Mouse (Mus musculus) CH12.LX (cell line): ENCODE measurements around the gene Fam118a. TPM values are rescaled to one million over a fixed set of nuclear protein-coding genes. Genes with fewer than 3 reads are reported as not detected.

Experiments used
- DNase-seq: peaks from one replicate; pipeline ENCODE4 v3.0.0-alpha.2; 2013; ENCODE audit errors: extremely low read depth
- H3K27ac ChIP-seq: 2 replicates; pipeline ENCODE4 v1.5.1; 2012; ENCODE audit warnings: low read depth, mild to moderate bottlenecking, control low read depth, moderate library complexity; ENCODE audit not compliant: insufficient read depth
- H3K27me3 ChIP-seq: replicated peaks from 2 replicates; pipeline ENCODE3; 2012; ENCODE audit warnings: inconsistent platforms
- H3K36me3 ChIP-seq, 2 experiments: replicated peaks in 1 of 2; 2 replicates each; pipeline versions ENCODE3 to v1.6.1; 2012; ENCODE audit warnings: inconsistent platforms in 1 of 2, low read length in 1 of 2, mild to moderate bottlenecking in 1 of 2, mixed read lengths in 1 of 2, moderate library complexity in 1 of 2; ENCODE audit not compliant: control insufficient read depth in 1 of 2, insufficient read depth in 1 of 2
- H3K4me1 ChIP-seq, 2 experiments: 2 replicates each; pipeline ENCODE4 v1.6.1; 2012; ENCODE audit warnings: inconsistent platforms in 1 of 2, moderate library complexity in 1 of 2; ENCODE audit not compliant: insufficient read depth in 2 of 2, control insufficient read depth in 1 of 2
- H3K4me2 ChIP-seq: 2 replicates; pipeline ENCODE4 v1.6.1; 2012; ENCODE audit warnings: low read depth, mild to moderate bottlenecking, control low read depth; ENCODE audit not compliant: poor library complexity, insufficient read depth, severe bottlenecking
- H3K4me3 ChIP-seq, 3 experiments: fragments of 150-350 bp in 1 of 3; sonication (generic) in 1 of 3; replicated peaks in 1 of 3; 2 replicates each; pipeline versions ENCODE3 to v1.5.1; 2011 to 2012; ENCODE audit warnings: low read depth in 2 of 3, low read length in 2 of 3, mild to moderate bottlenecking in 2 of 3, moderate library complexity in 2 of 3, control low read depth in 1 of 3, improper control_type of control experiment in 1 of 3, inconsistent platforms in 1 of 3, mixed read lengths in 1 of 3; ENCODE audit not compliant: poor library complexity in 1 of 3
- H3K79me2 ChIP-seq: replicated peaks from 2 replicates; pipeline ENCODE4 v1.6.1; 2012; ENCODE audit warnings: mild to moderate bottlenecking, moderate library complexity; ENCODE audit not compliant: control insufficient read depth, poor library complexity, insufficient read depth, severe bottlenecking; ENCODE audit errors: extremely low read depth
- H3K9ac ChIP-seq: 2 replicates; pipeline ENCODE4 v1.6.1; 2012; ENCODE audit warnings: low read depth, mild to moderate bottlenecking, control low read depth, moderate library complexity; ENCODE audit not compliant: insufficient read depth
- H3K9me3 ChIP-seq: replicated peaks from 2 replicates; pipeline ENCODE3; 2012; ENCODE audit warnings: low read length, inconsistent platforms, mixed read lengths
- BHLHE40 ChIP-seq: IDR thresholded peaks from 2 replicates; pipeline ENCODE4 v1.6.1; 2011; ENCODE audit warnings: mild to moderate bottlenecking, low read depth, low read length, improper control_type of control experiment
- CHD1 ChIP-seq: IDR thresholded peaks from 2 replicates; pipeline ENCODE4 v1.6.1; 2012; ENCODE audit warnings: low read depth, low read length, improper control_type of control experiment, inconsistent platforms
- CHD2 ChIP-seq: IDR thresholded peaks from 2 replicates; pipeline ENCODE4 v1.6.1; 2011; ENCODE audit warnings: low read length, improper control_type of control experiment
- CTCF ChIP-seq, 2 experiments: IDR thresholded peaks in 1 of 2; conservative IDR thresholded peaks in 1 of 2; 2 replicates each; pipeline ENCODE4 v1.5.1; 2011 to 2012; ENCODE audit warnings: low read depth in 2 of 2, low read length in 2 of 2, improper control_type of control experiment in 1 of 2, inconsistent platforms in 1 of 2, mild to moderate bottlenecking in 1 of 2, moderate library complexity in 1 of 2
- E2F4 ChIP-seq: IDR thresholded peaks from 2 replicates; pipeline ENCODE4 v1.6.1; 2011; ENCODE audit warnings: low read depth, low read length, improper control_type of control experiment; ENCODE audit not compliant: insufficient replicate concordance
- ELF1 ChIP-seq: IDR thresholded peaks from 2 replicates; pipeline ENCODE4 v1.6.1; 2014; ENCODE audit warnings: low read depth, mild to moderate bottlenecking, inconsistent platforms, low read length, improper control_type of control experiment
- EP300 ChIP-seq: IDR thresholded peaks from 2 replicates; pipeline ENCODE4 v1.6.1; 2011; ENCODE audit warnings: low read length, improper control_type of control experiment
- ETS1 ChIP-seq: conservative IDR thresholded peaks from 2 replicates; pipeline ENCODE4 v1.6.1; 2012; ENCODE audit warnings: low read depth, mild to moderate bottlenecking, inconsistent platforms, low read length, improper control_type of control experiment, moderate library complexity
- GABPA ChIP-seq: IDR thresholded peaks from 2 replicates; pipeline ENCODE4 v1.6.1; 2012; ENCODE audit warnings: low read depth, low read length, improper control_type of control experiment, inconsistent platforms; ENCODE audit not compliant: insufficient replicate concordance
- HCFC1 ChIP-seq: IDR thresholded peaks from 2 replicates; pipeline ENCODE4 v1.6.1; 2012; ENCODE audit warnings: low read depth, mild to moderate bottlenecking, inconsistent platforms, low read length, improper control_type of control experiment
- JUN ChIP-seq: IDR thresholded peaks from 2 replicates; pipeline ENCODE4 v1.6.1; 2011; ENCODE audit warnings: low read depth, mild to moderate bottlenecking, low read length, improper control_type of control experiment, moderate library complexity; ENCODE audit not compliant: insufficient read depth
- JUND ChIP-seq: conservative IDR thresholded peaks from 2 replicates; pipeline ENCODE4 v1.6.1; 2011; ENCODE audit warnings: low read depth, low read length, improper control_type of control experiment
- KAT2A ChIP-seq: IDR thresholded peaks from 2 replicates; pipeline ENCODE4 v1.6.1; 2012; ENCODE audit warnings: low read length, improper control_type of control experiment, inconsistent platforms; ENCODE audit not compliant: insufficient replicate concordance
- MAX ChIP-seq: IDR thresholded peaks from 2 replicates; pipeline ENCODE4 v1.6.1; 2011; ENCODE audit warnings: low read length, improper control_type of control experiment
- MAZ ChIP-seq: IDR thresholded peaks from 2 replicates; pipeline ENCODE4 v1.6.1; 2012; ENCODE audit warnings: low read depth, mild to moderate bottlenecking, inconsistent platforms, low read length, improper control_type of control experiment, moderate library complexity
- MEF2A ChIP-seq: IDR thresholded peaks from 2 replicates; pipeline ENCODE4 v1.6.1; 2014; ENCODE audit warnings: low read depth, mild to moderate bottlenecking, inconsistent platforms, low read length, improper control_type of control experiment, borderline replicate concordance
- MXI1 ChIP-seq: IDR thresholded peaks from 2 replicates; pipeline ENCODE4 v1.6.1; 2011; ENCODE audit warnings: mild to moderate bottlenecking, low read depth, low read length, improper control_type of control experiment
- MYC ChIP-seq: IDR thresholded peaks from 2 replicates; pipeline ENCODE4 v1.6.1; 2011; ENCODE audit warnings: low read depth, mild to moderate bottlenecking, improper control_type of control experiment, low read length
- NRF1 ChIP-seq: IDR thresholded peaks from 2 replicates; pipeline ENCODE4 v1.6.1; 2014; ENCODE audit warnings: low read depth, mild to moderate bottlenecking, inconsistent platforms, low read length, improper control_type of control experiment, moderate library complexity
- PAX5 ChIP-seq: IDR thresholded peaks from 2 replicates; pipeline ENCODE4 v1.6.1; 2012; ENCODE audit warnings: low read length, inconsistent platforms, mixed read lengths
- POLR2AphosphoS2 ChIP-seq: IDR thresholded peaks from 2 replicates; pipeline ENCODE4 v1.6.1; 2011; ENCODE audit warnings: low read depth, low read length, improper control_type of control experiment
- SIN3A ChIP-seq: IDR thresholded peaks from 2 replicates; pipeline ENCODE4 v1.6.1; 2012; ENCODE audit warnings: low read length, improper control_type of control experiment, inconsistent platforms
- TBP ChIP-seq: conservative IDR thresholded peaks from 2 replicates; pipeline ENCODE4 v1.6.1; 2011; ENCODE audit warnings: low read depth, low read length, improper control_type of control experiment
- UBTF ChIP-seq: IDR thresholded peaks from 2 replicates; pipeline ENCODE4 v1.6.1; 2012; ENCODE audit warnings: low read depth, mild to moderate bottlenecking, inconsistent platforms, low read length, improper control_type of control experiment, moderate library complexity
- USF2 ChIP-seq: conservative IDR thresholded peaks from 2 replicates; pipeline ENCODE4 v1.6.1; 2011; ENCODE audit warnings: low read depth, low read length, improper control_type of control experiment
- ZKSCAN1 ChIP-seq: IDR thresholded peaks from 2 replicates; pipeline ENCODE4 v1.6.1; 2012; ENCODE audit warnings: low read depth, inconsistent platforms, low read length, improper control_type of control experiment, borderline replicate concordance
- ZMIZ1 ChIP-seq: IDR thresholded peaks from 2 replicates; pipeline ENCODE4 v1.6.1; 2012; ENCODE audit warnings: low read depth, mild to moderate bottlenecking, inconsistent platforms, low read length, improper control_type of control experiment
- dilution Hi-C: fragments of 300-500 bp; cut with MboI; formaldehyde crosslinking; loops from 2 replicates; pipeline ENCODE4 v1.14.3; 2020; ENCODE audit warnings: low sequenced_read_pairs; ENCODE audit not compliant: extremely low pct_unique_long_range_greater_than_20kb, extremely low pct_ligation_motif_present
- in situ Hi-C: fragments of 300-500 bp; cut with MboI; formaldehyde crosslinking; loops from 3 replicates; pipeline ENCODE4 v1.14.3; 2019; ENCODE audit warnings: low sequenced_read_pairs, low pct_ligation_motif_present, low pct_unique_long_range_greater_than_20kb, mixed read lengths
- polyA plus RNA-seq: library from polyadenylated mRNA; unstranded; fragments of >175 nt; gene quantifications from 2 replicates; pipeline ENCODE4 v1.2.1, GENCODE M21; 2012; ENCODE audit warnings: low read depth; ENCODE audit not compliant: insufficient read length
- total RNA-seq, 2 experiments: library from RNA; depleted of rRNA; stranded (reverse); fragments of 300-350 nt in 1 of 2; fragments of >200 nt in 1 of 2; gene quantifications; 2 replicates each; pipeline ENCODE4 v1.2.3; 2012 to 2014

The Fam118a gene
- total and polyA plus RNA-seq, 3 experiments = 13.1 to 18.2 (median 15.0) TPM

DNA sequence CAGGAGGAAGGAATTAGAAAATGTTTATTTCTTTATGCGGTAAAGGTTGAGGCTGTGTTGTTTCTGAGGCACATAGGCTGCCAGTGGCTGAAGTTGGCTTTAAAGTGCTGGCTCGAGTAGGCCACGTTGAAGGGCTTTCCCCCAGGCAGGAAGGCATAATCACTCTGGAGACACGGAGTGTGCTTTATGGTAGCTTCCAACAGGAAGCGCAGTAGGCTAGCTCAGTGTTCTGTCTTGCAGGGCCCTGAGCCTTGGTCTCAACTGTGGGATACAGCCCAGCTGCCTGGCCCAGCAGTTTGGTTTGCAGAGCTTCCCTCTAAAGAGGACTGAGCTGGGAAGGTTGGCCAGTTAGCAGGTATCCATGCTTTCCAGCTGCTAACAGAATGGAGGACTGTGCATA, 14.4 kb downstream of the Fam118a start:
- dilution Hi-C loops (no loop called here), in situ Hi-C loops (no loop called here)
- Histone ChIP-seq H3K4me1 (peaks cover 7 to 45% of the 10 kb centered on the region in 2 experiments), H3K9me3 (no peaks in the 10 kb centered on the region), H3K4me2 (no peak overlapping the region), H3K9ac (no peak overlapping the region), H3K36me3 (peaks cover 10 to 64% of the 10 kb centered on the region in 2 experiments), H3K4me3 (no peak overlapping the region), H3K79me2 (no peaks in the 10 kb centered on the region), H3K27me3 (no peaks in the 10 kb centered on the region), H3K27ac (no peak overlapping the region)
- no peak for DNase-seq
- TF ChIP-seq MAX (no peak), HCFC1 (no peak), TBP (no peak), MXI1 (no peak), KAT2A (no peak), MYC (no peak), ETS1 (no peak), POLR2AphosphoS2 (no peak), BHLHE40 (no peak), SIN3A (no peak), JUN (no peak), UBTF (no peak), MEF2A (no peak), ELF1 (no peak), ZMIZ1 (no peak), MAZ (no peak), CTCF (conservative IDR thresholded peaks at IDR 0.05 in 1 of 2, IDR thresholded peaks at IDR 0.05 in 1 of 2; ENCODE audit: low read depth in 2 of 2, low read length in 2 of 2) (no peak), NRF1 (no peak)

DNA sequence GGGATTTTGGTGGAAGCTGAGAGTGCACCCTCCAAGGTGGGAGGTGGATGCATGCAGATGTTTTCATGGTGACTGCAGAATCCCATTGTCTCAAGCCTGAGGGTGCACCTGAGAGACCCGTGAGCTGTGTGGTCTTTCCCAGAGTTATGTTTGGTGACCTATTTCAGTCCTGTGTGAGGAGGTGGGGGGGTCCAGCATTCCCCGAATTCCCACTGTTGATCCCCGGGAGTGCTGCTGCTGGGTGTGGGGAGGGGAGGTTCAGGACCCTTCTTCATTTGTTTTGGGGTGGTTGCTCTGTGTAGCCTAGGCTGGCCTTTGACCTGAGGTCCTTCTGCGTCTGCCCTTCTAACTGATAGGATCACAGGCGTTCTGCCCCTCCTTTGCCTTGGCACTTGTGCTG, 15.0 kb downstream of the Fam118a start:
- no peaks in the 10 kb centered on the region for H3K9me3 ChIP-seq
- H3K4me2 ChIP-seq = no peak overlapping the region
- H3K79me2 ChIP-seq = no peaks in the 10 kb centered on the region
- no peak overlapping the region for H3K27ac ChIP-seq
- no peak overlapping the region for H3K9ac ChIP-seq
- dilution Hi-C loops = no loop called here
- H3K36me3 ChIP-seq = peaks cover 14 to 70% of the 10 kb centered on the region in 2 experiments
- TF ChIP-seq HCFC1 (no peak), ZKSCAN1 (no peak), CHD2 (no peak), MAZ (no peak), CHD1 (no peak), MYC (no peak), EP300 (no peak), ETS1 (no peak), CTCF (conservative IDR thresholded peaks at IDR 0.05 in 1 of 2, IDR thresholded peaks at IDR 0.05 in 1 of 2; ENCODE audit: low read depth in 2 of 2, low read length in 2 of 2) (no peak), PAX5 (no peak), E2F4 (no peak), BHLHE40 (no peak), JUND (no peak), GABPA (no peak), TBP (no peak), KAT2A (no peak), ELF1 (no peak), SIN3A (no peak), USF2 (no peak)
- in situ Hi-C loops = no loop called here
- H3K4me3 ChIP-seq = no peak overlapping the region
- DNase-seq = no peak
- no peaks in the 10 kb centered on the region for H3K27me3 ChIP-seq
- H3K4me1 ChIP-seq = peaks cover 5 to 38% of the 10 kb centered on the region in 2 experiments
